ENCODE assay signal across 9 mouse cellular contexts in genomic region chr11:99040346-99040974, GRCm38 (mm10). TPM values are rescaled to one million over a fixed set of nuclear protein-coding genes. Genes with fewer than 3 reads are reported as not detected.
DNase-seq lines count a peak whose midpoint lies in the region; ATAC-seq lines count a peak whose summit lies in the region.
"Had no signal": no experiment of that assay in that cellular context is flagged by ENCODE, and none has a peak within 500 bp of the region (broad histone marks: within the 10 kb centered on the region; RNA-seq: fewer than 3 reads in every experiment).

No protein-coding gene starts in this region.

- DNase-seq in gastrocnemius, adult 18-20 months (ENCODE audit: low spot score), result peak; percentile 34
- DNase-seq in gastrocnemius, adult 8-10 months (ENCODE audit: low spot score in 2 of 2), result no peak
- peak; percentile 58 for DNase-seq in ES-CJ7 (ENCODE audit: low read depth, low spot score)
- DNase-seq in embryonic facial prominence, embryonic 14.5 days (ENCODE audit: low spot score), result peak; percentile 88
- peak; percentile 73 for DNase-seq in hindbrain, embryonic 14.5 days (ENCODE audit: low spot score)
- peak; percentile 74 for DNase-seq in neural tube, embryonic 10.5 days (ENCODE audit: extremely low spot score, low spot score)

- H3K36me3 ChIP-seq in embryonic facial prominence, embryonic 14.5 days (ENCODE audit: control insufficient read depth, insufficient read depth, low read length), result peaks cover 9% of the 10 kb centered on the region; the same call in 1 of the 2 replicates
- H3K36me3 ChIP-seq in hindbrain, embryonic 14.5 days (replicated peaks; ENCODE audit: control insufficient read depth, insufficient read depth), result no peaks in the 10 kb centered on the region
- H3K36me3 ChIP-seq in limb, embryonic 15.5 days, result no peaks in the 10 kb centered on the region

- ATAC-seq in embryonic facial prominence, embryonic 14.5 days (ENCODE audit: low read depth), result peak; percentile 16; the same call in 1 of the 2 replicates
- ATAC-seq in hindbrain, embryonic 14.5 days (ENCODE audit: low FRiP score), result peak; percentile 23
- ATAC-seq in limb, embryonic 15.5 days (ENCODE audit: insufficient number of reproducible peaks, low FRiP score, low TSS enrichment, low read depth), result no peak
- ATAC-seq in inflammation-experienced regulatory T-cells, adult 6 months, result no peak

- 2% methylated on average over 14 of the region's 17 CpGs for WGBS in embryonic facial prominence, embryonic 14.5 days
- under 1% methylated on average over 17 of the region's 17 CpGs for WGBS in hindbrain, embryonic 14.5 days
- WGBS in limb, embryonic 15.5 days, result 1% methylated on average over 17 of the region's 17 CpGs

- H3K4me2 ChIP-seq in embryonic facial prominence, embryonic 14.5 days (ENCODE audit: low read depth, low read length), result peak overlapping the region; percentile 74
- peak overlapping the region; percentile 100 for H3K4me2 ChIP-seq in hindbrain, embryonic 14.5 days (replicated peaks)
- peak overlapping the region; percentile 82 for H3K4me2 ChIP-seq in limb, embryonic 15.5 days

- peak overlapping the region; percentile 76 for H3K4me3 ChIP-seq in embryonic facial prominence, embryonic 14.5 days (ENCODE audit: low read depth, low read length)
- H3K4me3 ChIP-seq in hindbrain, embryonic 14.5 days (replicated peaks; ENCODE audit: low read length), result peak overlapping the region; percentile 66
- peak overlapping the region; percentile 81 for H3K4me3 ChIP-seq in limb, embryonic 15.5 days

- no peaks in the 10 kb centered on the region for H3K27me3 ChIP-seq in embryonic facial prominence, embryonic 14.5 days (replicated peaks; ENCODE audit: control insufficient read depth, insufficient read depth, low read length)
- no peaks in the 10 kb centered on the region for H3K27me3 ChIP-seq in hindbrain, embryonic 14.5 days (ENCODE audit: control insufficient read depth, insufficient read depth, low read length)
- H3K27me3 ChIP-seq in limb, embryonic 15.5 days, result no peaks in the 10 kb centered on the region

- H3K9me3 ChIP-seq in embryonic facial prominence, embryonic 14.5 days (ENCODE audit: control insufficient read depth, low read length), result no peaks in the 10 kb centered on the region
- no peaks in the 10 kb centered on the region for H3K9me3 ChIP-seq in hindbrain, embryonic 14.5 days (ENCODE audit: control insufficient read depth, low read length)
- H3K9me3 ChIP-seq in limb, embryonic 15.5 days, result no peaks in the 10 kb centered on the region

- peak overlapping the region; percentile 93 for H3K9ac ChIP-seq in embryonic facial prominence, embryonic 14.5 days (ENCODE audit: low read depth, low read length)
- peak overlapping the region; percentile 85 for H3K9ac ChIP-seq in hindbrain, embryonic 14.5 days
- H3K9ac ChIP-seq in limb, embryonic 15.5 days, result peak overlapping the region; percentile 97

- peak overlapping the region; percentile 93 for H3K27ac ChIP-seq in embryonic facial prominence, embryonic 14.5 days (replicated peaks; ENCODE audit: low read depth, low read length)
- H3K27ac ChIP-seq in hindbrain, embryonic 14.5 days, result peak overlapping the region; percentile 85
- H3K27ac ChIP-seq in limb, embryonic 15.5 days, result peak overlapping the region; percentile 94

- H3K4me1 ChIP-seq in embryonic facial prominence, embryonic 14.5 days (ENCODE audit: control insufficient read depth, insufficient read depth, low read length), result peaks cover 19% of the 10 kb centered on the region; the same call in 1 of the 2 replicates
- H3K4me1 ChIP-seq in hindbrain, embryonic 14.5 days (replicated peaks; ENCODE audit: control insufficient read depth, insufficient read depth, low read length), result peaks cover 15% of the 10 kb centered on the region
- H3K4me1 ChIP-seq in limb, embryonic 15.5 days, result peaks cover 33% of the 10 kb centered on the region

RNA-seq across cellular contexts. Expression of gene Igfbp4, which starts 0.6 kb away (rescaled TPM):
- 10 to 100 TPM; 30.0 to 48.5 TPM for total RNA-seq in gastrocnemius, adult 18-20 months (2021)
- 10 to 100 TPM; 23.4 to 50.7 (median 34.4) TPM for total RNA-seq in gastrocnemius, adult 8-10 months (2022)
- 966 and 1,068 TPM in 2 replicates for polyA plus RNA-seq in embryonic facial prominence, embryonic 14.5 days (2014; fragmentation: Nextera tagmentation; extraction: Ambion mirVana)
- polyA plus RNA-seq in hindbrain, embryonic 14.5 days (2014; fragmentation: Nextera tagmentation; extraction: Ambion mirVana), result 127 and 142 TPM in 2 replicates
- 1,243 and 1,296 TPM in 2 replicates for polyA plus RNA-seq in limb, embryonic 15.5 days (2015; fragmentation: Nextera tagmentation; extraction: Ambion mirVana)
- 10 to 100 TPM in 2 of 3 experiments, under 1 TPM in 1; 0.09 to 20.6 (median 14.8) TPM for polyA plus RNA-seq in inflammation-experienced regulatory T-cells, adult 6 months (2017; shearing (Covaris generic))

RNA-seq across cellular contexts. Expression of gene Top2a, which starts 16.5 kb away (rescaled TPM):
- under 1 TPM; 0.09 to 0.21 TPM for total RNA-seq in gastrocnemius, adult 18-20 months (2021)
- under 1 TPM in 3 of 4 experiments, not detected in 1; 0.25 to 0.60 (median 0.29) TPM for total RNA-seq in gastrocnemius, adult 8-10 months (2022)
- polyA plus RNA-seq in embryonic facial prominence, embryonic 14.5 days (2014; fragmentation: Nextera tagmentation; extraction: Ambion mirVana), result 181 and 201 TPM in 2 replicates
- 34.2 and 42.4 TPM in 2 replicates for polyA plus RNA-seq in hindbrain, embryonic 14.5 days (2014; fragmentation: Nextera tagmentation; extraction: Ambion mirVana)
- polyA plus RNA-seq in limb, embryonic 15.5 days (2015; fragmentation: Nextera tagmentation; extraction: Ambion mirVana), result 162 and 178 TPM in 2 replicates
- 100 to 1,000 TPM in 1 of 3 experiments, 10 to 100 TPM in 2; 34.9 to 332 (median 36.3) TPM for polyA plus RNA-seq in inflammation-experienced regulatory T-cells, adult 6 months (2017; shearing (Covaris generic))

RNA-seq across cellular contexts. Expression of gene Tns4, which starts 48.6 kb away (rescaled TPM):
- under 1 TPM in 1 of 2 experiments, not detected in 1; 0.07 TPM for total RNA-seq in gastrocnemius, adult 18-20 months (2021)
- not detected for total RNA-seq in gastrocnemius, adult 8-10 months (2022)
- 0.81 and 1.0 TPM in 2 replicates for polyA plus RNA-seq in embryonic facial prominence, embryonic 14.5 days (2014; fragmentation: Nextera tagmentation; extraction: Ambion mirVana)
- polyA plus RNA-seq in hindbrain, embryonic 14.5 days (2014; fragmentation: Nextera tagmentation; extraction: Ambion mirVana), result 0.20 TPM in 1 of 2 replicates, not detected in the other
- polyA plus RNA-seq in limb, embryonic 15.5 days (2015; fragmentation: Nextera tagmentation; extraction: Ambion mirVana), result 1.9 and 2.1 TPM in 2 replicates
- polyA plus RNA-seq in inflammation-experienced regulatory T-cells, adult 6 months (2017; shearing (Covaris generic)), result under 1 TPM; 0.30 to 0.58 (median 0.51) TPM

RNA-seq across cellular contexts. Expression of gene Gjd3, which starts 57.6 kb away (rescaled TPM):
- total RNA-seq in gastrocnemius, adult 18-20 months (2021), result not detected
- total RNA-seq in gastrocnemius, adult 8-10 months (2022), result not detected
- 0.34 and 0.56 TPM in 2 replicates for polyA plus RNA-seq in embryonic facial prominence, embryonic 14.5 days (2014; fragmentation: Nextera tagmentation; extraction: Ambion mirVana)
- 0.60 and 1.4 TPM in 2 replicates for polyA plus RNA-seq in hindbrain, embryonic 14.5 days (2014; fragmentation: Nextera tagmentation; extraction: Ambion mirVana)
- 0.49 and 0.86 TPM in 2 replicates for polyA plus RNA-seq in limb, embryonic 15.5 days (2015; fragmentation: Nextera tagmentation; extraction: Ambion mirVana)
- polyA plus RNA-seq in inflammation-experienced regulatory T-cells, adult 6 months (2017; shearing (Covaris generic)), result not detected
- total RNA-seq: adrenal gland, postnatal 36 days had no signal

Comparison
In these comparisons a context has a peak if more than half of its experiments do, and no peak if none do; other contexts are left out.
1. DNase-seq: peak in gastrocnemius, adult 18-20 months (single experiment), ES-CJ7 (single experiment), embryonic facial prominence, embryonic 14.5 days (single experiment), hindbrain, embryonic 14.5 days (single experiment) and neural tube, embryonic 10.5 days (single experiment); none in gastrocnemius, adult 8-10 months (0 of 2).
2. ATAC-seq: peak in embryonic facial prominence, embryonic 14.5 days (single experiment) and hindbrain, embryonic 14.5 days (single experiment); none in limb, embryonic 15.5 days (single experiment) and inflammation-experienced regulatory T-cells, adult 6 months (single experiment).
3. Peak in every context shown above with its lines, with median percentiles within 50 percentile points of each other: H3K27ac ChIP-seq, H3K4me2 ChIP-seq, H3K4me3 ChIP-seq and H3K9ac ChIP-seq.